ENCODE assay signal across 9 mouse cellular contexts in genomic region chr4:58934746-58935476, GRCm38 (mm10). TPM values are rescaled to one million over a fixed set of nuclear protein-coding genes. Genes with fewer than 3 reads are reported as not detected.
DNase-seq lines count a peak whose midpoint lies in the region; ATAC-seq lines count a peak whose summit lies in the region.
"Had no signal": no experiment of that assay in that cellular context is flagged by ENCODE, and none has a peak within 500 bp of the region (broad histone marks: within the 10 kb centered on the region; RNA-seq: fewer than 3 reads in every experiment).

No protein-coding gene starts in this region.

- H3K36me3 ChIP-seq in forebrain, embryonic 16.5 days (ENCODE audit: control insufficient read depth, insufficient read depth) = no peaks in the 10 kb centered on the region
- no peaks in the 10 kb centered on the region for H3K36me3 ChIP-seq in midbrain, embryonic 15.5 days (replicated peaks)

- H3K9ac ChIP-seq in forebrain, embryonic 16.5 days (replicated peaks; ENCODE audit: low read depth, low read length) = no peak overlapping the region
- no peak overlapping the region for H3K9ac ChIP-seq in midbrain, embryonic 15.5 days

- no peak overlapping the region for H3K4me3 ChIP-seq in forebrain, embryonic 16.5 days (replicated peaks; ENCODE audit: low read length)
- no peak overlapping the region for H3K4me3 ChIP-seq in midbrain, embryonic 15.5 days
- H3K4me3 ChIP-seq: megakaryocyte, embryonic 14.5 days had no signal

- H3K9me3 ChIP-seq in forebrain, embryonic 16.5 days (ENCODE audit: control insufficient read depth, low read length) = no peaks in the 10 kb centered on the region
- no peaks in the 10 kb centered on the region for H3K9me3 ChIP-seq in midbrain, embryonic 15.5 days
- H3K9me3 ChIP-seq: megakaryocyte, embryonic 14.5 days had no signal

- H3K4me2 ChIP-seq in forebrain, embryonic 16.5 days (ENCODE audit: low read length) = no peak overlapping the region
- no peak overlapping the region for H3K4me2 ChIP-seq in midbrain, embryonic 15.5 days

- DNase-seq in ovary, adult 18-20 months (ENCODE audit: low spot score) = peak; percentile 21
- no peak for DNase-seq in ovary, postnatal 10 days (ENCODE audit: low spot score)
- peak; percentile 78 for DNase-seq in adrenal gland, postnatal 14 days
- DNase-seq in heart, postnatal 4 days = peak; percentile 41
- DNase-seq in layer of hippocampus, postnatal 36 days = peak; percentile 13 to 28
- DNase-seq in thymus, postnatal 25 days = peak; percentile 36

- no peak overlapping the region for H3K27ac ChIP-seq in forebrain, embryonic 16.5 days (ENCODE audit: low read length)
- no peak overlapping the region for H3K27ac ChIP-seq in midbrain, embryonic 15.5 days

- 49% methylated on average over 15 of the region's 15 CpGs for WGBS in forebrain, embryonic 16.5 days
- WGBS in midbrain, embryonic 15.5 days = 43% methylated on average over 15 of the region's 15 CpGs

- peak; percentile 98 for ATAC-seq in forebrain, embryonic 16.5 days
- ATAC-seq in midbrain, embryonic 15.5 days (replicated peaks) = peak; percentile 84

- no peaks in the 10 kb centered on the region for H3K27me3 ChIP-seq in forebrain, embryonic 16.5 days (replicated peaks; ENCODE audit: control insufficient read depth, insufficient read depth, low read length)
- no peaks in the 10 kb centered on the region for H3K27me3 ChIP-seq in midbrain, embryonic 15.5 days (replicated peaks)

- H3K4me1 ChIP-seq in forebrain, embryonic 16.5 days (replicated peaks; ENCODE audit: control insufficient read depth, insufficient read depth, low read length) = peaks cover 4% of the 10 kb centered on the region; the same call in 1 of the 2 replicates
- H3K4me1 ChIP-seq in midbrain, embryonic 15.5 days = 0 out of 2 replicates have a peak, but pooled peaks cover 7% of the 10 kb centered on the region

RNA-seq across cellular contexts. Expression of gene Zkscan16, which starts 8.5 kb away (rescaled TPM):
- 2.3 and 2.5 TPM in 2 replicates for total RNA-seq in adrenal gland, postnatal 14 days (2021)
- polyA plus RNA-seq in forebrain, embryonic 16.5 days (2015; fragmentation: Nextera tagmentation; extraction: Ambion mirVana) = 1.3 and 1.7 TPM in 2 replicates
- under 1 TPM; 0.21 to 0.25 TPM for total RNA-seq in heart, postnatal 4 days (2021)
- 10 to 100 TPM; 43.7 to 45.2 TPM for total RNA-seq in layer of hippocampus, postnatal 36 days (2021)
- polyA plus RNA-seq in midbrain, embryonic 15.5 days (2015; fragmentation: Nextera tagmentation; extraction: Ambion mirVana) = 1.8 and 2.7 TPM in 2 replicates

RNA-seq across cellular contexts. Expression of gene Ecpas, which starts 22.4 kb away (rescaled TPM):
- total RNA-seq in adrenal gland, postnatal 14 days (2021) = 149 and 159 TPM in 2 replicates
- polyA plus RNA-seq in forebrain, embryonic 16.5 days (2015; fragmentation: Nextera tagmentation; extraction: Ambion mirVana) = 28.8 and 32.5 TPM in 2 replicates
- 100 to 1,000 TPM; 129 to 131 TPM for total RNA-seq in heart, postnatal 4 days (2021)
- total RNA-seq in layer of hippocampus, postnatal 36 days (2021) = 100 to 1,000 TPM; 120 to 127 TPM
- 33.3 and 35.2 TPM in 2 replicates for polyA plus RNA-seq in midbrain, embryonic 15.5 days (2015; fragmentation: Nextera tagmentation; extraction: Ambion mirVana)

RNA-seq across cellular contexts. Expression of gene Ptgr1, which starts 52.0 kb away (rescaled TPM):
- 14.6 and 18.1 TPM in 2 replicates for total RNA-seq in adrenal gland, postnatal 14 days (2021)
- polyA plus RNA-seq in forebrain, embryonic 16.5 days (2015; fragmentation: Nextera tagmentation; extraction: Ambion mirVana) = 3.4 and 4.1 TPM in 2 replicates
- 10 to 100 TPM in 1 of 2 experiments, 1 to 10 TPM in 1; 8.5 to 11.4 TPM for total RNA-seq in heart, postnatal 4 days (2021)
- 1 to 10 TPM; 3.6 to 4.2 TPM for total RNA-seq in layer of hippocampus, postnatal 36 days (2021)
- polyA plus RNA-seq in midbrain, embryonic 15.5 days (2015; fragmentation: Nextera tagmentation; extraction: Ambion mirVana) = 3.2 and 4.2 TPM in 2 replicates

RNA-seq across cellular contexts. Expression of gene Dnajc25, which starts 60.0 kb away (rescaled TPM):
- total RNA-seq in adrenal gland, postnatal 14 days (2021) = 18.7 and 19.3 TPM in 2 replicates
- 3.4 and 5.5 TPM in 2 replicates for polyA plus RNA-seq in forebrain, embryonic 16.5 days (2015; fragmentation: Nextera tagmentation; extraction: Ambion mirVana)
- 10 to 100 TPM; 16.4 to 16.8 TPM for total RNA-seq in heart, postnatal 4 days (2021)
- 1 to 10 TPM; 4.4 to 6.6 TPM for total RNA-seq in layer of hippocampus, postnatal 36 days (2021)
- polyA plus RNA-seq in midbrain, embryonic 15.5 days (2015; fragmentation: Nextera tagmentation; extraction: Ambion mirVana) = 7.4 and 7.5 TPM in 2 replicates

Comparison
In these comparisons a context has a peak if more than half of its experiments do, and no peak if none do; other contexts are left out.
1. RNA of gene Zkscan16, which starts 8.5 kb away (total RNA-seq): 43.7 to 45.2 TPM in layer of hippocampus, postnatal 36 days; 2.3 to 2.5 TPM in adrenal gland, postnatal 14 days and 0.21 to 0.25 TPM in heart, postnatal 4 days; every median in the first group is over 10 times any median in the second.